Mouse (Mus musculus) ES-Bruce4 (cell line): ENCODE measurements around the gene Zfp638. TPM values are rescaled to one million over a fixed set of nuclear protein-coding genes. Genes with fewer than 3 reads are reported as not detected.
"Not testable (repeated sequence)": the region's sequence is repeated elsewhere in the genome, so short reads cannot be mapped to it uniquely, and the experiment has no call there.

Experiments used
- H3K27ac ChIP-seq: 2 replicates; pipeline ENCODE4 v1.5.1; 2012; ENCODE audit warnings: low read length, inconsistent platforms; ENCODE audit not compliant: insufficient read depth
- H3K27me3 ChIP-seq: 2 replicates; pipeline ENCODE4 v1.6.1; 2012; ENCODE audit warnings: mild to moderate bottlenecking, low read length, inconsistent platforms; ENCODE audit not compliant: control insufficient read depth, poor library complexity, insufficient read depth, severe bottlenecking
- H3K36me3 ChIP-seq: 2 replicates; pipeline ENCODE4 v1.6.1; 2012; ENCODE audit warnings: inconsistent platforms, mild to moderate bottlenecking, low read length, moderate library complexity; ENCODE audit not compliant: control insufficient read depth, poor library complexity, insufficient read depth, severe bottlenecking
- H3K4me1 ChIP-seq: one replicate; pipeline ENCODE4 v1.8.1; 2011; ENCODE audit warnings: low read length; ENCODE audit not compliant: control insufficient read depth, insufficient read depth
- H3K4me3 ChIP-seq: 2 replicates; pipeline ENCODE4 v1.5.1; 2011; ENCODE audit warnings: low read depth, mild to moderate bottlenecking, low read length
- H3K9ac ChIP-seq: 2 replicates; pipeline ENCODE4 v1.6.1; 2012; ENCODE audit warnings: low read depth, mild to moderate bottlenecking, inconsistent platforms; ENCODE audit not compliant: poor library complexity, severe bottlenecking
- H3K9me3 ChIP-seq: replicated peaks from 2 replicates; pipeline ENCODE4 v1.6.1; 2012; ENCODE audit warnings: mild to moderate bottlenecking, low read length, inconsistent platforms; ENCODE audit not compliant: control insufficient read depth, poor library complexity, insufficient read depth, severe bottlenecking
- CTCF ChIP-seq: IDR thresholded peaks from one replicate; pipeline ENCODE4 v1.8.1; 2011; ENCODE audit warnings: low read depth, low read length
- EP300 ChIP-seq: IDR thresholded peaks from 2 replicates; pipeline ENCODE4 v1.6.1; 2011; ENCODE audit warnings: low read depth, low read length; ENCODE audit not compliant: insufficient read depth
- POLR2A ChIP-seq: IDR thresholded peaks from one replicate; pipeline ENCODE4 v1.8.1; 2011; ENCODE audit warnings: low read length; ENCODE audit not compliant: insufficient read depth
- polyA plus RNA-seq: library from polyadenylated mRNA; stranded (reverse); fragments of >200 nt; gene quantifications from 2 replicates; pipeline ENCODE4 v1.2.4, GENCODE M21; 2011; ENCODE audit warnings: low read depth; ENCODE audit not compliant: missing spikeins, insufficient read depth, insufficient read length

Zfp638 gene
- polyA plus RNA-seq, 1 experiment: 162 TPM

DNA sequence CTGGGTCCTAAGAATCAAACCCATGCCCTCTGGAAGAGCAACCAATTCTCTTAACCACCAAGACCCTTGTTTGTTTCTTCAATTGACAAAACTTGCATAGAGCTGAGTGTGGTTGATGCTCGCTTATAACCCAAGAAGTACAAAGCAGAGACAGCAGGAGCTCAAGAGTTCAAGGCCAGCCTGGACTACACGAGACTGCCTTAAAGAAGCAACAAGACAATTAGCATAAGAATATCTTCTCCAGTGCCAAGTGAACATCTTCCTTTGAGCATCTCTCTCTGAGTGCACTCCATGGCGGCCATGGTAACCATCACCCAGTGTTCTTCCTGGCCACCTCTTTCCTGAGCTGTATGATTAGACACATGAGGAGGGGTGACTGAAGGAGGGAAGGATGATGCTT lies 158.7 kb downstream of the Zfp638 start:
- Histone ChIP-seq H3K9ac (no peak overlapping the region), H3K4me3 (no peak overlapping the region), H3K4me1 (no peaks in the 10 kb centered on the region), H3K27ac (no peak overlapping the region), H3K27me3 (no peaks in the 10 kb centered on the region), H3K36me3 (no peaks in the 10 kb centered on the region), H3K9me3 (no peaks in the 10 kb centered on the region)
- TF ChIP-seq POLR2A: no peak
- TF ChIP-seq CTCF: no peak
- TF ChIP-seq EP300: no peak

DNA sequence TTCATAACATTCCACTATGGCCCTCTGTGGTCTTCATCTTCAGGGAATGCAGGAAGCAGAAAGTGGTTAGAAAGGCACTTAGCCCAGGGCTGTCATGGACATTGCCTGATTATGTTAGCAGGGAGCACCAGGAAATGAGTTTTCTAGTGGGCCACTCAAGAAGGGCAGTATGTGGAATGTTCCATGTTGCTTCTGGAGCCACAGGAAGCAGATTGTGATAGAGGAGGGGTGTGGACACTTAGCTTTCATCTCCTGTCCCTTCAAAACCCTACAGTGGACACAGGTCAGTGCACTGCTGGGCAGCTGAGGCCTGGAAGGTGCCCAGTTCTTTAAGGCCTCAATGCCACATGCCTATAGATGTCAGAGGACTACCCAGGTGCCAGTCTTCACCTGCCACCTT lies 161.9 kb downstream of the Zfp638 start:
- H3K9me3 ChIP-seq: no peaks in the 10 kb centered on the region
- no peak overlapping the region for H3K9ac ChIP-seq
- TF ChIP-seq EP300: no peak
- no peak for TF ChIP-seq CTCF
- no peak for TF ChIP-seq POLR2A

DNA sequence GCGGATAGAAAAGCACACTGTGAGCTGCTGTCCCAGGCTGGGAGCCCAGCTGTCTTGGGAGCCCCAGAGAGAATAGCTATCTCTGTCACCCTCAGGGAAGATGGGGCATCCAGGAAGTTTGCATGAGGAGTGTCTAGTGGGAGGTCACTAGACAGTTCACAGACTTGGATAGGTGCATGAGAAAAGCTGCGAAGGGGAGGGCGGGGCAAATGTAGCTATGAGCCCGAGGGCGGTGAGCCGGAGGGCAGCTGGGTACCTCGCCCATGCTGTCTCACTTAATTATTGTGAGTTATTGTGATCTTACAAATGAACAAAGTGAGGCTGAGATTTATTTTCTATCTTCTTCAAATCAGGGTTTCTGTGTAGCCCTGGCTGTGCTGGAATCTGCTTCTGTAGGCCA lies 162.9 kb downstream of the Zfp638 start:
- no peaks in the 10 kb centered on the region for H3K27me3 ChIP-seq
- H3K27ac ChIP-seq: no peak overlapping the region
- no peaks in the 10 kb centered on the region for H3K36me3 ChIP-seq
- no peaks in the 10 kb centered on the region for H3K9me3 ChIP-seq
- no peaks in the 10 kb centered on the region for H3K4me1 ChIP-seq
- no peak overlapping the region for H3K4me3 ChIP-seq
- TF ChIP-seq CTCF (no peak), POLR2A (no peak), EP300 (no peak)
- no peak overlapping the region for H3K9ac ChIP-seq

More for the DNA sequence above, 161.9 kb downstream of the Zfp638 start:
- H3K27ac ChIP-seq: no peak overlapping the region
- H3K4me3 ChIP-seq: no peak overlapping the region
- H3K27me3 ChIP-seq: no peaks in the 10 kb centered on the region
- H3K36me3 ChIP-seq: no peaks in the 10 kb centered on the region
- no peaks in the 10 kb centered on the region for H3K4me1 ChIP-seq

GRCm38 (mm10) chr6:84032516-84032915 lies 165.6 kb downstream of the Zfp638 start:
- not testable (repeated sequence) for H3K9ac ChIP-seq, H3K9me3 ChIP-seq, H3K27me3 ChIP-seq, H3K27ac ChIP-seq, H3K4me3 ChIP-seq, H3K36me3 ChIP-seq, H3K4me1 ChIP-seq

Other genes starting within 250 kb of the Zfp638 start
- not detected in 2 replicates for gene Clec4f, start 210.9 kb upstream of the Zfp638 start, polyA plus RNA-seq
- gene Cd207, start 189.3 kb upstream of the Zfp638 start, polyA plus RNA-seq: not detected in 2 replicates
- gene Vax2, start 155.8 kb upstream of the Zfp638 start, polyA plus RNA-seq: not detected in 2 replicates
- gene Atp6v1b1, start 124.1 kb upstream of the Zfp638 start, polyA plus RNA-seq: not detected in 2 replicates
- gene Ankrd53, start 104.5 kb upstream of the Zfp638 start, polyA plus RNA-seq: not detected in 2 replicates
- 26.2 and 28.9 TPM in 2 replicates for gene Tex261, start 91.3 kb upstream of the Zfp638 start, polyA plus RNA-seq
- 8.4 and 11.8 TPM in 2 replicates for gene Nagk, start 72.1 kb upstream of the Zfp638 start, polyA plus RNA-seq
- 40.9 and 44.2 TPM in 2 replicates for gene Paip2b, start 35.4 kb upstream of the Zfp638 start, polyA plus RNA-seq
- gene Dysf, start 141.5 kb downstream of the Zfp638 start, polyA plus RNA-seq: 15.0 and 18.5 TPM in 2 replicates